Mouse (Mus musculus) heart, embryonic 15.5 days (tissue): ENCODE measurements around the gene Ttc17. TPM values are rescaled to one million over a fixed set of nuclear protein-coding genes. Genes with fewer than 3 reads are reported as not detected.

Experiments
- ATAC-seq: fragments of 200-750 bp; cut with Nextera tagmentation; replicated peaks from 2 replicates; pipeline ENCODE4 v1.8.0; 2017; ENCODE audit warnings: low read depth, moderate TSS enrichment; ENCODE audit not compliant: insufficient number of reproducible peaks, insufficient read depth, low FRiP score
- H3K27ac ChIP-seq: fragments of 300-500 bp; sonication (generic); 2 replicates; pipeline ENCODE4 v1.5.1; 2015; ENCODE audit warnings: mild to moderate bottlenecking, inconsistent platforms
- H3K27me3 ChIP-seq: fragments of 300-500 bp; sonication (generic); 2 replicates; pipeline ENCODE4 v1.6.1; 2015; ENCODE audit warnings: inconsistent platforms
- H3K36me3 ChIP-seq: fragments of 300-500 bp; sonication (generic); 2 replicates; pipeline ENCODE4 v1.6.1; 2015; ENCODE audit warnings: mild to moderate bottlenecking, inconsistent platforms
- H3K4me1 ChIP-seq: fragments of 300-500 bp; sonication (generic); replicated peaks from 2 replicates; pipeline ENCODE4 v1.6.1; 2015; ENCODE audit warnings: inconsistent platforms
- H3K4me2 ChIP-seq: fragments of 300-500 bp; sonication (generic); 2 replicates; pipeline ENCODE4 v1.6.1; 2015; ENCODE audit warnings: inconsistent platforms, mild to moderate bottlenecking, moderate library complexity
- H3K4me3 ChIP-seq: fragments of 300-500 bp; sonication (generic); 2 replicates; pipeline ENCODE4 v1.5.1; 2015; ENCODE audit warnings: mild to moderate bottlenecking, inconsistent platforms
- H3K9ac ChIP-seq: fragments of 300-500 bp; sonication (generic); 2 replicates; pipeline ENCODE4 v1.6.1; 2015; ENCODE audit warnings: mild to moderate bottlenecking, inconsistent platforms
- H3K9me3 ChIP-seq: fragments of 300-500 bp; sonication (generic); replicated peaks from 2 replicates; pipeline ENCODE4 v1.6.1; 2016; ENCODE audit warnings: inconsistent platforms
- WGBS: fragments of 180-500 bp; shearing (Covaris S2); methylation state at CpG from one replicate; pipeline ENCODE4 v1.1.7; 2015; ENCODE audit warnings: mixed read lengths; 5-methylcytosine and 5-hydroxymethylcytosine counted together
- polyA plus RNA-seq: library from polyadenylated mRNA; unstranded; fragments of >200 nt; fragmentation: Nextera tagmentation; extraction: Ambion mirVana; gene quantifications from 2 replicates; pipeline ENCODE4 v1.2.1, GENCODE M21; 2015

Ttc17 gene
- polyA plus RNA-seq, 1 experiment from 2014 or later: 14.6 TPM

- H3K27ac ChIP-seq: peak overlapping the region; percentile 69
- 25% methylated on average over 2 of the region's 2 CpGs for WGBS
- H3K9ac ChIP-seq: no peak overlapping the region
- no peak overlapping the region for H3K4me2 ChIP-seq
- H3K9me3 ChIP-seq: no peaks in the 10 kb centered on the region
- peaks cover 29% of the 10 kb centered on the region; the same call in 1 of the 2 replicates for H3K36me3 ChIP-seq
- H3K27me3 ChIP-seq: no peaks in the 10 kb centered on the region
- peaks cover 13% of the 10 kb centered on the region for H3K4me1 ChIP-seq
- H3K4me3 ChIP-seq: no peak overlapping the region
- ATAC-seq: peak; percentile 51; the same call in 1 of the 2 replicates
These were observed 71.8 kb downstream of the Ttc17 start for GRCm38 (mm10) chr2:94334742-94335046.

- Histone ChIP-seq H3K9me3 (no peaks in the 10 kb centered on the region), H3K4me1 (peaks cover 13% of the 10 kb centered on the region), H3K27ac (peak overlapping the region; percentile 69), H3K9ac (no peak overlapping the region; the same call in 1 of the 2 replicates), H3K4me3 (no peak overlapping the region), H3K36me3 (peaks cover 32% of the 10 kb centered on the region; the same call in 1 of the 2 replicates), H3K4me2 (no peak overlapping the region), H3K27me3 (no peaks in the 10 kb centered on the region)
- WGBS: 69% methylated on average over 14 of the region's 14 CpGs
- ATAC-seq: peak; percentile 8; the same call in 1 of the 2 replicates
These were observed 72.4 kb downstream of the Ttc17 start for GRCm38 (mm10) chr2:94333841-94334741.

GRCm38 (mm10) chr2:94333086-94333485 is 73.4 kb downstream of the Ttc17 start:
- H3K36me3 ChIP-seq: peaks cover 41% of the 10 kb centered on the region; the same call in 1 of the 2 replicates
- no peak overlapping the region for H3K4me3 ChIP-seq
- peaks cover 13% of the 10 kb centered on the region for H3K4me1 ChIP-seq
- WGBS: 93% methylated on average over 2 of the region's 2 CpGs
- no peaks in the 10 kb centered on the region for H3K27me3 ChIP-seq
- H3K4me2 ChIP-seq: no peak overlapping the region
- H3K9ac ChIP-seq: no peak overlapping the region
- H3K27ac ChIP-seq: no peak overlapping the region
- no peaks in the 10 kb centered on the region for H3K9me3 ChIP-seq
- no peak for ATAC-seq

- no peak for ATAC-seq
- Histone ChIP-seq H3K9ac (no peak overlapping the region), H3K4me1 (peaks cover 6% of the 10 kb centered on the region), H3K9me3 (no peaks in the 10 kb centered on the region), H3K27ac (no peak overlapping the region), H3K27me3 (no peaks in the 10 kb centered on the region), H3K4me3 (no peak overlapping the region), H3K36me3 (peaks cover 59% of the 10 kb centered on the region; the same call in 1 of the 2 replicates), H3K4me2 (no peak overlapping the region)
- WGBS: 94% methylated on average over 13 of the region's 13 CpGs
These were observed 77.2 kb downstream of the Ttc17 start for GRCm38 (mm10) chr2:94329336-94329735.

GRCm38 (mm10) chr2:94327836-94328235 is 78.7 kb downstream of the Ttc17 start:
- Histone ChIP-seq H3K4me3 (no peak overlapping the region), H3K4me1 (no peaks in the 10 kb centered on the region), H3K27ac (no peak overlapping the region), H3K27me3 (no peaks in the 10 kb centered on the region), H3K9ac (no peak overlapping the region), H3K4me2 (no peak overlapping the region), H3K36me3 (peaks cover 68% of the 10 kb centered on the region), H3K9me3 (no peaks in the 10 kb centered on the region)
- no peak for ATAC-seq
- WGBS: 92% methylated on average over 3 of the region's 3 CpGs

- H3K4me3 ChIP-seq: no peak overlapping the region
- H3K4me2 ChIP-seq: no peak overlapping the region
- H3K4me1 ChIP-seq: no peaks in the 10 kb centered on the region
- peaks cover 68% of the 10 kb centered on the region for H3K36me3 ChIP-seq
- H3K9me3 ChIP-seq: no peaks in the 10 kb centered on the region
- no peak overlapping the region for H3K27ac ChIP-seq
- WGBS: 72% methylated on average over 2 of the region's 2 CpGs
- H3K27me3 ChIP-seq: no peaks in the 10 kb centered on the region
- ATAC-seq: no peak
- H3K9ac ChIP-seq: no peak overlapping the region
These were observed 86.7 kb downstream of the Ttc17 start for GRCm38 (mm10) chr2:94319780-94320179.

- ATAC-seq: no peak
- H3K36me3 ChIP-seq: peaks cover 56% of the 10 kb centered on the region
These were observed 90.0 kb downstream of the Ttc17 start for GRCm38 (mm10) chr2:94316526-94316925.

GRCm38 (mm10) chr2:94303984-94304383 is 102.5 kb downstream of the Ttc17 start:
- H3K9ac ChIP-seq: no peak overlapping the region
- ATAC-seq: no peak
- no peaks in the 10 kb centered on the region for H3K4me1 ChIP-seq
- WGBS: 87% methylated on average over 10 of the region's 10 CpGs
- peaks cover 45% of the 10 kb centered on the region for H3K36me3 ChIP-seq
- H3K27me3 ChIP-seq: no peaks in the 10 kb centered on the region
- H3K4me3 ChIP-seq: no peak overlapping the region
- H3K9me3 ChIP-seq: no peaks in the 10 kb centered on the region
- no peak overlapping the region for H3K27ac ChIP-seq
- no peak overlapping the region for H3K4me2 ChIP-seq

More at GRCm38 (mm10) chr2:94316526-94316925, 90.0 kb downstream of the Ttc17 start:
- H3K9me3 ChIP-seq: no peaks in the 10 kb centered on the region
- no peak overlapping the region for H3K27ac ChIP-seq
- 63% methylated on average over 5 of the region's 5 CpGs for WGBS
- H3K27me3 ChIP-seq: no peaks in the 10 kb centered on the region
- H3K4me1 ChIP-seq: no peaks in the 10 kb centered on the region
- no peak overlapping the region for H3K9ac ChIP-seq
- H3K4me3 ChIP-seq: no peak overlapping the region
- H3K4me2 ChIP-seq: no peak overlapping the region

- Histone ChIP-seq H3K9ac (no peak overlapping the region), H3K9me3 (no peaks in the 10 kb centered on the region), H3K4me2 (no peak overlapping the region), H3K4me1 (no peaks in the 10 kb centered on the region), H3K27ac (no peak overlapping the region), H3K4me3 (no peak overlapping the region), H3K27me3 (no peaks in the 10 kb centered on the region), H3K36me3 (peaks cover 45% of the 10 kb centered on the region)
- WGBS: 72% methylated on average over 5 of the region's 5 CpGs
- ATAC-seq: no peak
These were observed 104.1 kb downstream of the Ttc17 start for GRCm38 (mm10) chr2:94302393-94302792.

GRCm38 (mm10) chr2:94301749-94302148 is 104.7 kb downstream of the Ttc17 start:
- 88% methylated on average over 8 of the region's 8 CpGs for WGBS

GRCm38 (mm10) chr2:94297467-94297866 is 109.0 kb downstream of the Ttc17 start:
- Histone ChIP-seq H3K4me2 (no peak overlapping the region), H3K4me1 (peaks cover 3% of the 10 kb centered on the region; the same call in 1 of the 2 replicates), H3K36me3 (peaks cover 23% of the 10 kb centered on the region), H3K4me3 (no peak overlapping the region), H3K27me3 (no peaks in the 10 kb centered on the region; the same call in 1 of the 2 replicates), H3K9ac (no peak overlapping the region), H3K27ac (no peak overlapping the region), H3K9me3 (no peaks in the 10 kb centered on the region)
- 67% methylated on average over 3 of the region's 3 CpGs for WGBS
- ATAC-seq: no peak

More at GRCm38 (mm10) chr2:94301749-94302148, 104.7 kb downstream of the Ttc17 start:
- Histone ChIP-seq H3K27ac (no peak overlapping the region), H3K4me1 (no peaks in the 10 kb centered on the region), H3K4me2 (no peak overlapping the region), H3K36me3 (peaks cover 45% of the 10 kb centered on the region), H3K9ac (no peak overlapping the region), H3K27me3 (no peaks in the 10 kb centered on the region), H3K9me3 (no peaks in the 10 kb centered on the region), H3K4me3 (no peak overlapping the region)
- ATAC-seq: no peak
